Comparison of ENCODE assay signal across 15 mouse cellular contexts in genomic region chr17:79330397-79330796, GRCm38 (mm10).
"Had no signal": no experiment of that assay in that cellular context is flagged by ENCODE, and none has a peak within 500 bp of the region (broad histone marks: within the 10 kb centered on the region; RNA-seq: fewer than 3 reads in every experiment).

No protein-coding gene starts in this region.

- H3K4me3 ChIP-seq: liver, embryonic 13.5 days; megakaryocyte, embryonic 14.5 days; midbrain, embryonic 13.5 days; midbrain, embryonic 15.5 days; neural tube, embryonic 12.5 days; stomach, embryonic 15.5 days had no signal

- H3K9ac ChIP-seq: liver, embryonic 13.5 days; lung, embryonic 14.5 days; midbrain, embryonic 13.5 days; midbrain, embryonic 15.5 days; neural tube, embryonic 12.5 days; stomach, embryonic 15.5 days had no signal

- ATAC-seq: midbrain, embryonic 13.5 days; midbrain, embryonic 15.5 days had no signal

- H3K4me2 ChIP-seq: liver, embryonic 11.5 days; liver, embryonic 13.5 days; lung, embryonic 14.5 days; midbrain, embryonic 11.5 days; midbrain, embryonic 13.5 days; midbrain, embryonic 15.5 days; neural tube, embryonic 12.5 days; stomach, embryonic 15.5 days had no signal

- H3K4me1 ChIP-seq: stomach, embryonic 15.5 days had no signal

- H3K27ac ChIP-seq: liver, embryonic 13.5 days; macrophage; midbrain, embryonic 13.5 days; midbrain, embryonic 15.5 days; neural tube, embryonic 12.5 days; stomach, embryonic 15.5 days; stomach, postnatal 0 days had no signal

- H3K9me3 ChIP-seq: liver, embryonic 13.5 days; midbrain, embryonic 13.5 days; midbrain, embryonic 15.5 days; neural tube, embryonic 12.5 days; stomach, embryonic 15.5 days had no signal

- DNase-seq: liver, embryonic 13.5 days; lung, embryonic 14.5 days; right cerebral cortex, postnatal 14 days; thymus, adult 2 months; thymus, postnatal 25 days; thymus, postnatal 4 days had no signal

- H3K27me3 ChIP-seq: liver, embryonic 13.5 days; midbrain, embryonic 13.5 days; midbrain, embryonic 15.5 days; neural tube, embryonic 12.5 days; stomach, embryonic 15.5 days had no signal
